Mouse (Mus musculus) liver, adult 2 months (tissue): Measurements from ENCODE around the gene Adamts20.

Experiments used
- CTCF ChIP-seq: fragments of 200-500 bp; IDR thresholded peaks from 2 replicates; pipeline ENCODE4 v1.5.1; 2011; ENCODE audit warnings: low read depth, low read length, control low read depth
- POLR2A ChIP-seq: fragments of 200-500 bp; IDR thresholded peaks from 2 replicates; pipeline ENCODE4 v1.6.1; 2011; ENCODE audit warnings: low read length, control low read depth; ENCODE audit not compliant: insufficient read depth; ENCODE audit errors: extremely low read depth

- TF ChIP-seq POLR2A = no peak
- no peak for TF ChIP-seq CTCF
Measured at GRCm38 (mm10) chr15:94503451-94504215, 38.4 kb upstream of the Adamts20 start.
